Mouse (Mus musculus): ENCODE measurements around the gene Agk.

- TF ChIP-seq POLR2A (IDR thresholded peaks at IDR 0.05; ENCODE audit: insufficient read depth, low read length) (no peak), CTCF (IDR thresholded peaks at IDR 0.05; ENCODE audit: low read depth, low read length) (no peak)
These were observed 111.1 kb downstream of the Agk start, which contains the start of gene E330009J07Rik for GRCm38 (mm10) chr6:40436047-40436483.

All from ES-Bruce4 (cell line).